Mouse (Mus musculus) G1E (cell line): Measurements from ENCODE around the gene Myo1d.

Experiments used
- CTCF ChIP-seq: IDR thresholded peaks from 2 replicates; pipeline ENCODE4 v1.5.1; 2012; ENCODE audit warnings: low read depth, low read length, inconsistent platforms, mixed read lengths
- GATA1 ChIP-seq: IDR thresholded peaks from 2 replicates; pipeline ENCODE4 v1.6.1; 2012; ENCODE audit warnings: borderline replicate concordance, low read length, inconsistent platforms, mixed read lengths
- GATA2 ChIP-seq: IDR thresholded peaks from 2 replicates; pipeline ENCODE4 v1.6.1; 2012; ENCODE audit warnings: low read depth, low read length, inconsistent platforms, borderline replicate concordance
- POLR2AphosphoS5 ChIP-seq: IDR thresholded peaks from 2 replicates; pipeline ENCODE4 v1.6.1; 2012; ENCODE audit warnings: low read depth, low read length, inconsistent platforms; ENCODE audit not compliant: insufficient replicate concordance
- TAL1 ChIP-seq: conservative IDR thresholded peaks from 2 replicates; pipeline ENCODE4 v1.6.1; 2012; ENCODE audit warnings: low read depth, low read length, inconsistent platforms, mixed read lengths

DNA sequence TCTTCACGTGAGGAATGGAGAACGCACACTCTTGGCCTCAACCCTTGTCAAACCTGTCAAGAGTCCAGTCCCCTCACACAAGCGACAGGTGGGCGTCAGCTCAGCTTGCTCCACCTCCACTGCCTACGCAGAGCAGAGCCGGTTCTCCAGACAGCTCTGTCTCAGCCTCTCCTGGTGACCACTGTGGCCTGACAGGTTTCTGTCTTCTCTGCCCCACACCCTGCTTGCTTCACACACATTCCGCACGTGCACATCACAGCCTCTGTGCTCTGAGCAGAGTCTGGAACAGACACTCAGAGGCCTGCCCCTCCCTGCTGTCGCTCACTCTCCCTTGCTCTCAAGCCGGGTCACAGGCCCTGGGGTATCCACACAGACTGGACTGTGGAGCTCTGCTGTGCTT lies 289.0 kb downstream of the Myo1d start:
- TF ChIP-seq POLR2AphosphoS5 (no peak), CTCF (no peak), GATA1 (no peak), GATA2 (no peak), TAL1 (no peak)
